Mouse (Mus musculus) cerebellum, adult 2 months (tissue): ENCODE data around the gene Mfn2. TPM values are rescaled to one million over a fixed set of nuclear protein-coding genes. Genes with fewer than 3 reads are reported as not detected.

ENCODE experiments used
- DNase-seq, 2 experiments: peaks; one replicate each; pipeline ENCODE4 v3.0.0; 2021
- H3K27ac ChIP-seq: fragments of 200-500 bp; 2 replicates; pipeline ENCODE4 v1.5.1; 2012; ENCODE audit warnings: low read length, control low read depth, inconsistent platforms; ENCODE audit not compliant: insufficient read depth
- H3K27me3 ChIP-seq: fragments of 200-500 bp; 2 replicates; pipeline ENCODE4 v1.6.1; 2012; ENCODE audit warnings: inconsistent platforms, mild to moderate bottlenecking, low read length, moderate library complexity; ENCODE audit not compliant: control insufficient read depth, insufficient read depth
- H3K4me1 ChIP-seq: fragments of 200-500 bp; 2 replicates; pipeline ENCODE4 v1.6.1; 2011; ENCODE audit warnings: low read length; ENCODE audit not compliant: control insufficient read depth, insufficient read depth
- H3K4me3 ChIP-seq: fragments of 200-500 bp; replicated peaks from 2 replicates; pipeline ENCODE3; 2011; ENCODE audit warnings: mild to moderate bottlenecking, low read depth, low read length, control low read depth; ENCODE audit not compliant: insufficient read depth
- CTCF ChIP-seq: fragments of 200-500 bp; IDR thresholded peaks from 2 replicates; pipeline ENCODE4 v1.5.1; 2011; ENCODE audit warnings: low read depth, mild to moderate bottlenecking, control low read depth, low read length, moderate library complexity, borderline replicate concordance; ENCODE audit not compliant: insufficient read depth
- POLR2A ChIP-seq: fragments of 200-500 bp; IDR thresholded peaks from 2 replicates; pipeline ENCODE4 v1.6.1; 2011; ENCODE audit warnings: low read length, control low read depth, borderline replicate concordance; ENCODE audit not compliant: insufficient read depth
- WGBS: fragments of 180-500 bp; shearing (Covaris S2); methylation state at CpG from one replicate; pipeline ENCODE4 v1.1.7; 2018; 5-methylcytosine and 5-hydroxymethylcytosine counted together
- polyA plus RNA-seq: library from polyadenylated mRNA; depleted of rRNA; stranded (reverse); fragments of >200 nt; gene quantifications from 2 replicates; pipeline ENCODE4 v1.2.3, GENCODE M21; 2012; rRNA removed

Mfn2 gene
- polyA plus RNA-seq, 1 experiment: 113 TPM

- H3K27me3 ChIP-seq: no peaks in the 10 kb centered on the region; the same call in 1 of the 2 replicates
These were observed 80.1 kb downstream of the Mfn2 start for GRCm38 (mm10) chr4:147824389-147824788.

More at GRCm38 (mm10) chr4:147824389-147824788, 80.1 kb downstream of the Mfn2 start:
- H3K27ac ChIP-seq: no peak overlapping the region
- no peak for DNase-seq
- no peaks in the 10 kb centered on the region for H3K4me1 ChIP-seq
- TF ChIP-seq POLR2A (no peak), CTCF (no peak)
- 93% methylated on average over 4 of the region's 4 CpGs for WGBS
- H3K4me3 ChIP-seq: no peak overlapping the region

Other genes with a start within 250 kb of the Mfn2 start
- not detected in 2 replicates for gene Zfp534, start 202.2 kb downstream of the Mfn2 start, polyA plus RNA-seq
- gene Zfp984, start 94.9 kb downstream of the Mfn2 start, polyA plus RNA-seq: 3.2 and 3.5 TPM in 2 replicates
- gene Zfp933, start 56.3 kb downstream of the Mfn2 start, polyA plus RNA-seq: 11.2 and 11.3 TPM in 2 replicates
- 58.6 and 59.9 TPM in 2 replicates for gene Miip, start 35.9 kb downstream of the Mfn2 start, polyA plus RNA-seq
- 8.6 and 8.7 TPM in 2 replicates for gene Fv1, start 35.7 kb downstream of the Mfn2 start, polyA plus RNA-seq
- 33.0 and 36.0 TPM in 2 replicates for gene Plod1, start 32.1 kb upstream of the Mfn2 start, polyA plus RNA-seq
- 34.1 and 34.5 TPM in 2 replicates for gene 2510039O18Rik, start 36.2 kb upstream of the Mfn2 start, polyA plus RNA-seq
- 0.15 TPM in 1 of 2 replicates, not detected in the other for gene Nppb, start 81.1 kb upstream of the Mfn2 start, polyA plus RNA-seq
- gene Nppa, start 96.0 kb upstream of the Mfn2 start, polyA plus RNA-seq: 0.13 TPM in 1 of 2 replicates, not detected in the other
- gene Clcn6, start 134.1 kb upstream of the Mfn2 start, polyA plus RNA-seq: 56.8 and 59.4 TPM in 2 replicates
- 27.2 and 29.8 TPM in 2 replicates for gene Mthfr, start 134.4 kb upstream of the Mfn2 start, polyA plus RNA-seq
- 9.8 and 10.2 TPM in 2 replicates for gene Agtrap, start 183.3 kb upstream of the Mfn2 start, polyA plus RNA-seq
- gene Mad2l2, start 225.7 kb upstream of the Mfn2 start, polyA plus RNA-seq: 31.8 and 36.0 TPM in 2 replicates
- gene Draxin, start 226.0 kb upstream of the Mfn2 start, polyA plus RNA-seq: 0.30 and 0.33 TPM in 2 replicates
- 34.0 and 38.7 TPM in 2 replicates for gene Fbxo6, start 247.4 kb upstream of the Mfn2 start, polyA plus RNA-seq